Mouse (Mus musculus): ENCODE measurements around the gene Tbk1.

The Tbk1 gene

DNA sequence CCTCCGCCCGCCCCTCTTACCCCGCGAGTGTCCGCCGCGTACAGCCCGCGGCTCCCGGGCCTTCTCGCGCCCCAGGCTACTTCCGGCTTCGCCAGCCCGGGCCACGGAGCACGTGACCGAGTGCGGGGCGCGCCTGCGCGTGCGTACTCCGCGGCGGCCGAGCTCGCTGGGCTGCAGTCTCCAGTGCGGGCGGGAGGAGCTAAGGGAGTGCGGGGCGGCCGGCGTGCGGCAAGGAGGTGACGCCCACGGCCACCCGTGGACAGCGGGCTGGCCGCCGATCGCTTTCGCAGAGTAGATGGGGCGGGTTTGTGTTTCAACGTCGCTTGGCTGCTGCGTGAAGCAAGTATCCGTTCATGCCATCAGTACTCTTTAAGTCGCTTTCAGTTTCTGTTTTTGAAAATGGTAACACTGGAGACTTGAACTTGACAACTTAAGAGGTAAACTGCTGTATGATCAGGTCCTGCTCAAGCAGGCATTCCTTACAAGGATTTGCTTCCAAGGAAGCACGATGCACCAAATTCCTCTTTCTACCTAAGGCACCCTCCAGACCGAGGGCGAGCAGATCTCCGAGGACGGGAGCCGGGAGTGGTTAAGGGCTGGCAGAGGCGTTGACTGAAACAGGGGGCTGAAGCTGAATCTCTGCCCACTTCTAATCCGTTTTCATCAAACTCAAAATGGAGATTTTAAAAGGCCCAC is at the start of gene Tbk1:
TSS of gene Tbk1 (minus strand) at position 113 of the 696 bp plus-strand sequence.
- peak; percentile 90 for DNase-seq (ENCODE audit: low spot score)

DNA sequence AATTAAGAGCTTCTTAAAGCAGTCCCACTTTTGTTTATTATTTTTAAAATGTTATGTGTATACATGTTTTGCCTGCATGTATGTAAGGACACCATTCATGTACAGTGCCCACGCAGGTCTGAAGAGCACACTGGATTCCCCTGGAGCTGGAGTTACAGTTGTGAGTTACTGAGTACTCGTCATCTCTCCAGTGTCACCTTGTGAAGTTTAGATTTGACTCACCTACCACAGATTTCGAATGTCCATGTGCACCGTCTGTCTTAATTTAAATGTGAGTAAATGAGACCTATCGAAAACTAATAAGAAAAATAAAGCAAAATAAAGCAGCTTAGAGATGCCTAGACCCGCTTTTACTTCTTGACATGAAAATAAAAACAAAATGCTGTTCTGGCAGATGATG is 49.7 kb upstream of the Tbk1 start:
- no peak for DNase-seq (ENCODE audit: low spot score)

DNA sequence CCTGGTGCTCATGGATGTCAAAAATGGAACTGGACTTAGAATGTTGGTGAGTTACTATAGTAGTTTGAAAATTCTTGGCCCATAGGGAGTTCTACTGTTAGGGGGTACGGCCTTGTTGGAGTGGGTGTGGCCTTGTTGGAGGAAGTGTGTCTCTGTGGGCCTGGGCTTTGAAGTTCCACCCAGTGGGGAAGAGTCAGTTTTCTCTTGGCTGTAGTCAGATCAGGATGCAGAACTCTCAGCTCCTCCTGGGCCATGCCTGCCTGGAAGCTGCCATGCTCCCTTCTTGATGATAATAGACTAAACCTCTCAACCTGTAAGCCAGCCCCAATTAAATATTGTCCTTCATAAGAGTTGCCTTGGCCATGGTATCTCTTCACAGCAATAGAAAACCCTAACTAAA is 47.6 kb upstream of the Tbk1 start:
- no peak for DNase-seq (ENCODE audit: low spot score)

DNA sequence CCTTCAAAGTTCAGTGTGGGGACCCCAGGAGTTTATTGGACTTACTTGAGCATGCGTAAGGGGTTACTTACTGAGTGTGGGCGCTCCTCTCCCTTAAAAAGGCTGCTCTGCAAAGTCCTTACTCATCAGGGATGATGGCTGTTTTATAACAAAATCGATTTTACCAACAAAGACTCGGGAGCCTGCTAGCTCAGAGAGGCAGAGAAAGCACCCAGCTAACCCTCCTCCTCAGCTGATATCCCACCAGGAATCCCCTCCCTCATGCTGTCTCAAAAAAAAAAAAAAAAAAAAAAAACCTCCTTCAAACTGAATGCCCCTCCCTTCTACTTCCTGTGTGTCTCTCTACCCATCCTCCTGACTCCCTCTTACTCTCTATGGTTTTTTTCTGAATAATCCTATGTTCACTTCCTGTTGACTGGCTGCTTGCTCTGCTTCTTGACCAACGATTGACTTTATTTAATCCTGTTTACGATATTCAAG is 42.0 kb upstream of the Tbk1 start:
- DNase-seq (ENCODE audit: low spot score): no peak

DNA sequence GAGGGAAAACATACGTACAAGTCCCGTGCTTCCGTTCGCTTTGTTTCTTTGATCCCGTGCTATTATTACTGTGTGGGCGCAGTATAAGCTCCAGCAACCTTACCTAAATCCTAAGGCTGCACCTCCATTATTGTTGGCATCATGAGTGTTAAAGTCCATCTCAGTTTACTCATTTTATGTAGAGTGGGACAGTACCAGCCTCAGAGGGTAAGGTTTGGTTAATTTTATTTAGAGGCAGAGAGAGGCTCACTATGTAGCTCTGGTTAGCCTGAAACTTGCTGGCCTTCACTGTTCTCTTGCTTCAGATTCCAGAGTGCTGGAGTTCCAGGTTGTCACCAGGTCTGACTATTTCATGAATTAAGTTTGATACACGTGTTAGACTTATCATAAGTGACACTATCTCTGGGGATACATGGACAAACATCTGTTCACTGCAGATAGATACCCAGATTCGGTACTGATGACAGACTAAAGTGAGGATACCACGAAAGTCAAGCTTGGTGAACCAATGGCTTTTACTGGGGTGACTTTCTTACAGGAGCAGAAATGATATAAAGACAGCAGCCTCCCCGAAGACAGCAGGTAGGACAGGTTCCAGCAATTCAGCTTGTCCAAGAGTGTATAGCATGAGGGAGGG is 40.7 kb upstream of the Tbk1 start:
- DNase-seq (ENCODE audit: low spot score): no peak

DNA sequence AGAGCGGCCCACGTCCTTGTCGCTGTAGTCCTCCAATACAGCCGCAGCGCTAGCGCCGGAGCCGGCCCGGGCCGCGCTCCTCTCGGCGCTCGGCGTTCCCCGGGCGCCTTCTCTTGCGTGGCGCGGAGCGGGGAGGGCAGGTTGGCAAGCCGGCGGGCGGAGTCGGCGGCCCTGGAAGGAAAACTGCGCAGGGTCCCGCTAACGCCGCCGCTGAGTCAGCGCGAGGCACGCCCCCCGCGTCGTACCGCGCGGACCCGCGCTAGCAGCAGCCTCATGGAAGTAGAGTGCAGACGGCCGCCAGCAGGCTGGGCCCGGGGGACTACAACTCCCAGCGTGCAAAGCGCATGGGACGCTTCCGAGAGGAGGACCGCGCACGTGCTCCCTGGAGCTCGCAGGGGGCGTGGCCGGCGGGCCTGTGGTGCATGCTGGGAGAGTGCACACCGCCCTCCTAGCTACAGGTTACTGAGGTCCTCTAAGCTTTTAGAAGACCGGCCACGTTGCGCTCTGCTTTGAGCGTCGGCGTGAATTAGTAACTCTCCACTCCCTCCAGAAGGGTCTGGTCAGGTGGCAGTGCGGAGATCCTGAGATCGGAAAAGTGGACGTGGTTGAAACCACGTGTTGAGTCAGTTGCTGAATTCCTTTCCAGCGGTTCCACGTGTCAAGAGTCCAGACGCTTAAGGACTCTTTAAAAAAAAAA is 39.7 kb upstream of the Tbk1 start, which contains the start of gene Xpot:
TSS of gene Xpot (minus strand) at position 147 of the 697 bp plus-strand sequence.
- peak; percentile 94 for DNase-seq (ENCODE audit: low spot score)

DNA sequence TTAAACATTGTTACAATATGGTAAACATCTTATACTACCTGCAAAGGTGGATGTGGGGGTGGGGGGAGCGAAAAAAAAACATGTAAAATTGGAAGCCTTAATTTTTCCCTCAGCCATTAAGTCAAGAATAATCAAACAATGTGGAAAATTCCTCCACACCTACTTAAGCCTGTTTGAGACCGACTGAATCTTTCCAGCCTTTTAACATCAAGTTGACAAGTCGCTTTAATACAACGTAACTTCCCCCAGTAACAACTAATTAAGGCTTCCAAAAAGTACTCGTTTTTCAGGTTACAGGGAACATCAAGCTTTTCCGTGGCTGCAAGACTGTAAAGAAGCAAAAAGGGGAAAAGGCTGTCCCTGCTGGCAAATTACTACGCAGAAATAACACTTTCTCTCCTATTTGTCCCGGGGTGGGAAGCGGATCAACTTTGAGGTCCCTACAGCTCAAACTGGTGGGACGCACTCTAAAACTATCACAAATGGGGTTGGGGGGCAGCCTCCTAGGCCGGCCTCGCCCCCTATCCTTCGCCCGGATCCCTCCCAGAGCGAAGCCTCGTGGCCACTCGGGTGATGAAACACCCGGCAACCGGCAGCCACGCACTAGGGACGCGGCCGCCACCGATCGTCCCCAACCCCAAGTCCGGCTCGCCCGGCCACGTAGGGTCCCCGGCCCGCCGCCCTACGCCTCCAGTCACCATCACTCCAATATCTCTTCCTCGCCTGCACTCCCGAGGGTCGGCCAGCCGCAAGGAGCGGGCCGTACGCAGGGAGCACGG is 39.0 kb upstream of the Tbk1 start:
- DNase-seq (ENCODE audit: low spot score): no peak

DNA sequence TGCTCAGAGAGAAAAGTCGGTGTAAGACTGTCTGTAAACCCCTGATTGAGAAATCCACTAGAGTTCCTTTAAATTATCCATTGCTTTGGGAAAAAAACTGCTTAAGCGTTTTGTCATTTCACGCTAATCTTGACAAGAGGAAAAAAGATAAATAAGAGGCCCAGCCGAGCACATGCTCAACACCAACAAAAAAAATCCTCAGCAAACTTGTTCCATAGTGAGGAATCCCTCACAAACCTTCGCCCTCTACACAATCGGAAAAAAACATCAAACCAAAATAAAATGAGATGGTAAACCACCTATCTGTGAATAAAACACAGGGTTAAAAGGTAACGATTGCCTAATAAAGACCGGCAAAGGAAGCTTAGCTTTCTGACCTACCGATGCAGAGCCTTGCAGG is 38.4 kb upstream of the Tbk1 start:
- DNase-seq (ENCODE audit: low spot score): no peak

DNA sequence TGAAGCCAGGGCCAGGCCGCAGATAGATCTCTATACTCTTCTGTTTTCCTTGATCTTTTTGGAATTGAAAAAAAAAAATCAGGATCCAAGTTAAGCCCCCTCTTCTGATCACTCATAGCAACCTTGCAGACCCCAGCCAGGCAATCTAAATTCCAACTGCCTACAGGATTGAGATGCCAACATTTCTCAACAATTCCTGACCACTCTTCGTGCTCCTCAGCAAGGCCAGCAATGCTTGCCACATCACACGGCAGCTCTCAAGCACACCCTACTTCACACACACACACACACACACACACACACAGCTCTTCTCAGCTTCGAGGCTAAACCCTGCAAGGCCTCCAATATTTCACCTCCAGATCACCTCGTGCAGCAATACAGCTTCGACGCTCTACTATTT is 37.1 kb upstream of the Tbk1 start:
- DNase-seq (ENCODE audit: low spot score): no peak

DNA sequence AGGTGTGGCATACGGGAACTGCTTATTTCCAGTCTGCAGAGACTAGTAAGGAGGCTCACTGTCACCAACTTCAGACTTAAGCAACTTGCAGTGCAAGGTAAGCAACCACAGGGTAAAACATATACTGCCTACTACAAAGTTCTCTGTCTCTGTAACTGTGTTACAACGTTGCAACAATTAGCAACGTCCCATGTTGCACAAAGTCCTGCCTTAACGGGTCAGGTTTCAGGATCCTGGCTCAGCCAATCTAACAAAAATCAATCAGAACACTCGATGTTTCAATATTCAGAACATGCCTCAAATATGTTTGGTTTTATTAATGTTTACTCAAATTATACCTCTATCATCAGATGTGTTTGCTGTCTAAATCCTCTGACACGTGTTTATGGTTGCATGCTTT is 35.8 kb upstream of the Tbk1 start:
- DNase-seq (ENCODE audit: low spot score): no peak

DNA sequence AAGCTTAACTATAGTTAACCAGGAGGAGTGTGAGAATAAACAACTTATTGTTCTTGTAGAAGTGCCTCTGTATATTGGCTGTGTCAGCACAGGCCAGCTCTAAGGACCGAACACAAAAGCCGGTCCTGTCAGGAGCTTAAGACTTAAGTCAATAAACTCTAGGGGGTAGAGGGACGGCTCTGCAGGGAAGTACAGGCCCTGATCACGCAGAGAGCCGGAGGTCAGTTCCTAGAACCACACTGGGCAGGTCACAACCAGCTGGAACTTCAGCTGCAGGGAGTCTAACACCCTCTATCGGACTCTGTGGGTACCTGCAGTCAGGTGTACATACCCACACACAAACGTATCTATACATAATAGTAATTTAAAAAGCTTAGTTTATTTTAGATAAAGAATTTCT is 29.3 kb upstream of the Tbk1 start:
- DNase-seq (ENCODE audit: low spot score): no peak

DNA sequence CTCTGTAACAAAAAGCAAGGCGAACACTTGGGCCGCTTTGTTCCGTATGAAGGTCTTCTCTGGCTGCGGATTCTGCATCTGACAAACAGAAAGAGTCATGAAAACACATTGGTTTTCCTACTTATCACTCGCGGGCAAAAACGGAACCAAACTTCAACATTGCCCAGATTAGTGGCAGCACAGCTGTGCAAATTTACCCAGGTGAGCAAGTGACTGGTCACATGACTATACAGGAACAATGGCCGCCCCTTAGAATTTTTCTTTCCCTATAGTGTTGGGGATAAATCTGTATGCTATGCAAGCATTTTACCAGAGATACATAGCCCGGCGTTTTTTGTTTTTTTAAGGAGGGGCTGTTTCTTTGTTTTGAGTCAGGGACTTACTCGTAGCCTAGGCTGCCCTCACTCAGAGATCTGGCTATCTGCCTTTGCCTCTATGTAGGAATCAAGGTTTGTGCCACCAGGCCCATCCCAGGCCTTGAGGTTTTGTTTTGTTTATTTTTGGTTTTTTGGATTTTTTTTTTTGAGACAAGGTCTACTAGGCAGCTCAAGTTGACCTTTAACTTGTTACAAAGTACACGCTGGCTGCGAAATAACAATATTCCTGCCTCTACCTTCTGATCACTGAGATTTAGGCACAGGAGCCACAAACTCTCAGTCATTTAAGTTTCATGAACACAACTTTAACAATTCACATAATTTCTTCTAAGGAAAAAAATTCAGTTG is 28.7 kb upstream of the Tbk1 start:
- DNase-seq (ENCODE audit: low spot score): no peak

DNA sequence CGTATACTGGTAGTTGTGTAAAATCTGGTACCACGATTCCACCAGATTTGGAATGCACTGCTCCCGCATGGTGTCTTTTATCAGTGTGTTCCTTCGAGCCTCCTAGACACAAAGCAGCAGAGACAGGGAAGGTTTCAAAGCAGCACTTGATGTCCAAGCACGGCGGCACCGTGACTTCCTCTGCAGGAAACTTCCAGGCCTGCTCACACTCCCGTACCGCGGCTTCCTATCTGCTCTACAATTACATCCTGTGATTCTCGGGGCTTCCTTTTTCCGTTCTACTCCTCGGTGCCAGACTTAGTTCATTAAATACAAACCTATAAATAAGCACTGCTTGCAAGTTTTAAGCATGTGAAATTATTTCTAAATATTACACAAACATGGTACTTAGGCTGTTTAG is 27.0 kb upstream of the Tbk1 start:
- no peak for DNase-seq (ENCODE audit: low spot score)

DNA sequence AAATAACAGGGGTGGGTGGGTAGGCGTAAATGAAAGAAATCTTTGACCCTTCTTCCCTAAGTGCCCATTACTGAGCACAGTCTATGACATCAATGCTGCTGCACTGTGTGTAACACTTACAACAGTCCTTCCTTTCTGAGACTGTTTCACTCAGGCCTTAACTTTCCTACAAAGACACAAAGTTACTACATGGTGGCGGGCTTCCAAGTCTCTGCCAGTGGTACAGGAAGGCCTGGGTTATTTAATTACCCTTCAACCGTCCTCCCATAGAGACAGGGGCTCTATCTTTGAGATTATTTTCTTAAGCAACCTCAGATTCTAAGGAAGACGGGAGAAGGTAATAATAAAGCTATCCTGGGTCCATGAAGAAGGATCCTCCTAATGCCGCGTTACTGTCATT is 25.9 kb upstream of the Tbk1 start:
- DNase-seq (ENCODE audit: low spot score): no peak

DNA sequence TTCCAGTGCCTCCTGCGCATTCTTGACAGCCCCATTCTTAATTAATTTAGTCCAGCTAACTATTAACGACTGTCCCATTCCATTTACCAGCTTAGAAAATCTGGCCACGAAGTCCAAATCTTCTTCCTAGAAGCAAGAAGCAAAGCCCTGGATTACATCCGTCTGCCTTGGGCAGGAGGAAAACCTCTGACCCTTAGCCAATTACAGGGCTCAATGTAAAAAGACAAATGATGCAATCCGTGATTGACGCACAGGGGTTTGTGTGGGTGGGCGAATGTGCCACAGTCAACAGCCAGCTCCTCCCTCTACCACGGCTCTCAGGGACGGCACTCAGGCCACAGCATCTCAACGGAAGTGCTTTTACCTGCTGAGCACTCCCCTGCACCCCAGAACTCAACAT is 25.0 kb upstream of the Tbk1 start:
- no peak for DNase-seq (ENCODE audit: low spot score)

DNA sequence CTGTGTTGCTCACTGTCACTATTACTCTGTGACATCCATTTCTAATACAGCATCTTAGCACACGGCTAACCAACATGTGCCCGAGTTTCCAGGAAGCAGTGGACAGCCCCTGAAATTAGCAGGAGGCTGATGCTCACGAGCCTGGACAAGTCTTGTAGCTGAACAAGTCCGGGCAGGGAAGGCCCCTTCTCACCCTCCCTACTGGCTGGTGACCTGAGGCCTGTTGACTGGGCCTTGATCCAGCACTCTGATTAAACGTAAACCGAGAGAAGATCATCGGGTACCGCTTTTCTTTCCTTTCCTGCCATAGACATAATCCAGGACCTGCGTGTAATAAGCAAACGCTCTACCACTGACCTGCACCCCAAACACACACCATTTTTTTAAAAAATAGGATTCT is 21.6 kb upstream of the Tbk1 start:
- DNase-seq (ENCODE audit: low spot score): no peak

DNA sequence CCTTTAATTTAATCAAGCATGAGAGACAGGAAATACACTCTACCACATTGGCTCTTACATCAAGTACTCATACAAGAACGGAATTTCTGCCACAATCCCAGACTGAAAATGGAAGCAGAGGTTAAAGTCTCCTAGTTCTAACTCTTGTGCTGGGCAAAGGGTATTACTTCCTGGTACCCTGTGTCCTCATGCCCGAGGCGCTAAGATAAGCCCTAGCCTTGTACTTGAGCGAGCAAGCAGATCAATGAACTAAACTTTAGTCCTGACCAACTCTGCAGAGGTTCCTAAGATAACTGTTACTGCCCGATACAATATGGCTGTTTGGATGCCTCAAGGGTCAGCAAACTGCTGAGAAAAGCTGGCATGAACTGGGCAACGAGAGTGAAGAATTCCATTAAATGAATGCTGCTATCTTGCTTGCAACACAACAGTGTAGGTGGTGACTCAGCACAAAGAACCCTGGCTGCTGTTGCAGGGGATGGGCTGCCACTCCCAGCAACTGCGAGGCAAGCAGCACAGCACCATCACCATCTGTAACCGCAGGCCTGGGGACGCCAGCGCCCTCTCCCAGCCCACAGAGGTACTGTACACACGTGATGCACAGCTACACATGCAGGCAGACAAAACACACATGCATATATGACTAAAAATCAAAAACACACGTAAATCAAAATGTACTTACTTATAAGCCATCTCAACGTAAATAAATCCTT is 18.2 kb upstream of the Tbk1 start:
- no peak for DNase-seq (ENCODE audit: low spot score)

DNA sequence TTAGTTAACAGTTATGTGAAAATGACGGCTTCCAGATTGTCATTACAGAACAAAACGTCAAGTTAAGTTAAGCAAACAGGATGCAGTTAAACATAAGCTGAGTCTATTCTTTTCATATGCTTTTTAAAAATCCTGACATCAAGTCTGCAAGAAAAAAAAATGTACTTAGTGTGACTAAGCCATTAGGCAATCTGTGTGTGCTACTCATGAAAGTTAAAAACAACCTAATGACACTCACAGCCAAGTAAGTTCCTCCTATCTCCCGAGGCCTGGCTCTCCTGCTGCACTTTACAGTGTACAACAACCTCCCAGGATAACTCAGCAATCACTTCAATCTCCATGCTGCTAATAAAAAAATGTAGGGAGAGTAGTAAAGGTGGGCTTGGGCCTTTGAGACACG is 17.0 kb upstream of the Tbk1 start:
- DNase-seq (ENCODE audit: low spot score): no peak

DNA sequence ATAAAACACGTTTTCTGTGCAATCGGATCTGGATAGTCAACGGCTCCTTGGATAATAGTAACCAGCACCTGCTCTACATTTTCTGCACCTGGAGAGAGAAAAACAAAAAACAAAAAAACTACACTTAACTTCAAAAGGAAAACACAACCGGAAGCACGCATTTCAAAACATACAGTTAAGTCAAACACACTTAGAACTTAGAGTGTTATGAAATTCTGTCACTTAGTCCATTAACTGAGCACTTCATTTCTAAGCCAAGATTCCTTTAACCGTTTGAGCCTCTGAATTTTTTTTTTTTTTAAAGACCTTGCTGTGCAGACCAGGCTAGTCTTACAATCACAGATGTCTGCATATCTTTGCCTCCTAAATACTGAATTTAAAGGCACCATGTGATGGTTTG is 14.7 kb upstream of the Tbk1 start:
- DNase-seq (ENCODE audit: low spot score): no peak

DNA sequence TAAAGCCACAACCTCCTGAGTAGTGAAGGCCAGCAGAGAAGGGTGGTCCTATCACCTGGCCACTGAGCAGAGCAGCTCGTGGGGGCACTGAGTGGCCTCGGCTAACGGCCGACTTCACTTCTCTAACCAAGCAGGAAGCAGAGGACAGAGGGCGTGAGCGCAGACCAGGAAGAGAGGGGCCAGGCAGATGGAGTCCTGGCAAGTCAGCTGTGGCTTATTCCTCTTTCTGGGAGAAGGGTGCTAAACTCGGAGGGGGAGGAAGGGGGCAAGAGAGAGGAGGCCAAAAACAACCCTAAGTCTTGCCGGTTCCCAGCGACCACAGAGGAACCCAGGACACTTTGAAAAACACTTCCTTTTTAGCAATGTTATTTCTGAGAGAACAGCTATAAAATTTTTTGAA is 10.0 kb upstream of the Tbk1 start:
- no peak for DNase-seq (ENCODE audit: low spot score)

DNA sequence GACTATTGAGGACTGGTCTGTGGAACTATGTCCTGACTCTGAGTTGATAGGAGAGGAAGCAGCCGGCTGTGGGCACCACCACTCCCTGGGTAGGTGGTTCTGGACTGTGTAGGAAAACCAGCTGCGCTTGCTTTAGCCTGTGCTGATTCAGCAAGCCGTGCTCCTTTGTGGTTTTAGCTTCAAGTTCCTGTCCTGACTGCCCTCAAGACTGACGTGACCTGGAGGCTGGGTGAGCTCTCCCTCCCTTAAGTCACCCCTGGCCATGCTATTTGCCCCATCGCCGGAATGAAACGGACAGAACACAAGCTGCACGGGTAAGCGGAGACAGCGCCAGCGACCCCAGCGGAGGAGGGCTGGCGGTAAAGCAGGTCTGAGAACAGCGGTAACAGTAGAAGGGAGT is 4.5 kb upstream of the Tbk1 start:
- DNase-seq (ENCODE audit: low spot score): no peak

Measured in ovary, postnatal 14 days (tissue).